ENCODE assay signal across 8 mouse cellular contexts in the genomic region with DNA sequence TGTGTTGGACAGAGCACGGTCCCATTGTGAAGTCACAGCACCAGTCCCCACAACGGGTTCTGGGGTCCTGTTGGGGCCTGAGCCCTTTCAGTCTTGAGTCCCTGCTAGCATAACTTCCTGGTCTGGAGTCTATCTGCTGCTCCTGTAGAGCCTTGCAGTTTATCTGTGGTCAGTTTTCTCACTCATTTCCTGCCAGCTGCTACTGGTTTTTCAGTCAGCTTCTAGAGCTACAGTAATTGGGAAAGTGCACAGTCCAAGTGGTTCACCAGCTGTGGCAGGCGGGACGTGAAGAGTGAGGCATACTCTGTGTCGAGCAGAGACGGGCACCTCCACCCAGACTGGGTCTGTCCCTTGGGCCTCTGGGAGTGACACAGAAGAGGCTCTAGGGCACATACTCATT.
DNase-seq lines count a peak whose midpoint lies in the region; ATAC-seq and TF ChIP-seq lines count a peak whose summit lies in the region.

No protein-coding gene starts in this region.

- H3K4me3 ChIP-seq in hindbrain, embryonic 13.5 days = no peak overlapping the region
- no peak overlapping the region for H3K4me3 ChIP-seq in hindbrain, embryonic 12.5 days
- no peak overlapping the region for H3K4me3 ChIP-seq in bone marrow, adult 2 months (replicated peaks; ENCODE audit: control insufficient read depth, low read depth, low read length)

- TF ChIP-seq CTCF in bone marrow, adult 2 months (IDR thresholded peaks at IDR 0.05; ENCODE audit: control insufficient read depth, insufficient read depth, low read length) = no peak

- H3K4me2 ChIP-seq in hindbrain, embryonic 13.5 days = no peak overlapping the region
- H3K4me2 ChIP-seq in hindbrain, embryonic 12.5 days (replicated peaks) = no peak overlapping the region

- 0 out of 2 replicates have a peak, but pooled peaks cover 3% of the 10 kb centered on the region for H3K4me1 ChIP-seq in hindbrain, embryonic 13.5 days (replicated peaks)
- peaks cover 3% of the 10 kb centered on the region; the same call in 1 of the 2 replicates for H3K4me1 ChIP-seq in hindbrain, embryonic 12.5 days
- peaks cover 14% of the 10 kb centered on the region for H3K4me1 ChIP-seq in bone marrow, adult 2 months (ENCODE audit: control insufficient read depth, insufficient read depth, low read length)

- H3K9me3 ChIP-seq in hindbrain, embryonic 13.5 days = no peaks in the 10 kb centered on the region
- no peaks in the 10 kb centered on the region for H3K9me3 ChIP-seq in hindbrain, embryonic 12.5 days (replicated peaks)

- intact Hi-C loops in heart, postnatal 25 days (cut with DNase I) = no loop called here

- ATAC-seq in hindbrain, embryonic 13.5 days (ENCODE audit: low FRiP score) = no peak
- ATAC-seq in hindbrain, embryonic 12.5 days (ENCODE audit: low FRiP score) = no peak

- no peak for TF ChIP-seq POLR2A in bone marrow, adult 2 months (IDR thresholded peaks at IDR 0.05; ENCODE audit: borderline replicate concordance, control insufficient read depth, low read depth, low read length)

- 63% methylated on average over 6 of the region's 6 CpGs for WGBS in hindbrain, embryonic 13.5 days
- 60% methylated on average over 6 of the region's 6 CpGs for WGBS in hindbrain, embryonic 12.5 days
- 3% methylated on average over 6 of the region's 6 CpGs for WGBS in bone marrow, adult 2 months

- no peaks in the 10 kb centered on the region for H3K27me3 ChIP-seq in hindbrain, embryonic 13.5 days
- no peaks in the 10 kb centered on the region for H3K27me3 ChIP-seq in hindbrain, embryonic 12.5 days

- H3K36me3 ChIP-seq in hindbrain, embryonic 13.5 days = no peaks in the 10 kb centered on the region
- no peaks in the 10 kb centered on the region for H3K36me3 ChIP-seq in hindbrain, embryonic 12.5 days

- H3K9ac ChIP-seq in hindbrain, embryonic 13.5 days = no peak overlapping the region
- H3K9ac ChIP-seq in hindbrain, embryonic 12.5 days = no peak overlapping the region

- H3K27ac ChIP-seq in hindbrain, embryonic 13.5 days = 0 out of 2 replicates have a peak overlapping the region, but pooled peaks have one; percentile 40
- no peak overlapping the region for H3K27ac ChIP-seq in hindbrain, embryonic 12.5 days
- peak overlapping the region; percentile 91 for H3K27ac ChIP-seq in bone marrow, adult 2 months (ENCODE audit: control insufficient read depth, insufficient read depth, low read depth, low read length, poor library complexity)

- peak; percentile 20 for DNase-seq in heart, postnatal 25 days (ENCODE audit: low spot score)
- DNase-seq in lung, postnatal 4 days = peak; percentile 47 to 49
- DNase-seq in ovary, postnatal 36 days (ENCODE audit: low spot score) = no peak
- no peak for DNase-seq in layer of hippocampus, postnatal 36 days
- DNase-seq in cerebellum, adult 9-11 months = no peak

Comparison
In these comparisons a context has a peak if more than half of its experiments do, and no peak if none do; other contexts are left out.
1. DNase-seq: peak in heart, postnatal 25 days (single experiment) and lung, postnatal 4 days (2 of 2); none in ovary, postnatal 36 days (single experiment), layer of hippocampus, postnatal 36 days (0 of 2) and cerebellum, adult 9-11 months (single experiment).